Mouse (Mus musculus): ENCODE measurements at regions not wholly inside any gene's neighbourhood (a gene's known extent, or its start where the extent isn't known, plus 50 kb on each side); places are given as distances from the start of the nearest gene placed in this dataset.

DNA sequence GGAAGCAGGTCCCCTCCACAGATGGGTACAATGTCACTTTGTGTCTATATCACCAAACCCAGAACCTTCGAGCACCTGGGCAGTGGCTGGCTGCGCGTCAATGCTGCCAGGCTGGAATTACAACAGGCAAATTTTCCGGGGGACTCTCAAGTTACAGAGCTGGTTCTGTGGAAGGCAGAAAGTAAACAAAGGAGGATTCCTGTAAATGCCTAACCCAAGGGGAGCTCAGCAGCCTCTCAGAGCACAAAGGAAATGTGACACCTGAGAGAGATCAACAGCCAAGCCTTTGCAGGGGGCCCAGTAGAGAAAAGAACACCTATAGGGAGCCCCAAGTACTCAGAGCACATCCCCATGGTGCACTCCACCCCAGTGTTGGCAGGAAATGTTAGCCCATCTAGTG lies 70.7 kb downstream of the Setd4 start:
- no peak for DNase-seq (ENCODE audit: low read depth)

DNA sequence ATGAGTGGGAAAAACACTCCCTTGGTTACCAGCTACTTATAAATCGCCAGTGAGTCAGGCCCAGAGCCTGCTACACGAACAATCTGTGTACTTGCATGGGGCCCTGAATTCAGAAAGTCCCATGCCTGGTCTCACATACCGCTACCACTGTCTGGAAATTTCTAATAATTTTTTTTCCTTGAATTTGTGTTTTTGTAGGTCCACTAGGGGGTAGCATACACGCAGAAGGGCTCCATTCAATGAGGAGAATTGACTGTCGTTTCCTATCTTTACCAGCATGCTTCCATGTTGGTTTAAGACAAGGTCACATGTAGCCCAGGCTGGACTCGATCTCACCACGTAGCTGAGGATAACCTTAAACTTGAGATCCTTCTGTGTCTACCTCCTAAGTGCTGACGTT lies 71.9 kb downstream of the Setd4 start:
- no peak for DNase-seq (ENCODE audit: low read depth)

DNA sequence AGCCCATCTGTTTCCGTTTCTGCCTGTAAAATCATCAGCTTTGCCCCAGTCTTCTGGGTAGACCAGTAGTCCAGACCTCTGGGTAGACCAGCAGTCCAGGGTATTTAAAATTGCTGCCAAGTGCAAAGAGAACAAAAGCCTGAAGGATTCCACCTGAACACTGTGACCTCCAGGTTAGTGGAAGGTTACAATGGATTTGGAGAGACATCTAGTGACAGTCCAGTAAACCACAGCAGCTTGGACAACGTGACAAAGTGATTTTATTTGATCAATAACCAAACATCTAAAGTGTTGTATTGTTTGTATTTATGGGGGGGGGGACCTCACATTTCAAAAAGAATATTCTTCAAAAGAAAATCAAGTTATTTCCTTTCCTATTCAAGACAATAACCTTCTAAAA lies 81.4 kb downstream of the Setd4 start:
- DNase-seq (ENCODE audit: low read depth), result no peak

DNA sequence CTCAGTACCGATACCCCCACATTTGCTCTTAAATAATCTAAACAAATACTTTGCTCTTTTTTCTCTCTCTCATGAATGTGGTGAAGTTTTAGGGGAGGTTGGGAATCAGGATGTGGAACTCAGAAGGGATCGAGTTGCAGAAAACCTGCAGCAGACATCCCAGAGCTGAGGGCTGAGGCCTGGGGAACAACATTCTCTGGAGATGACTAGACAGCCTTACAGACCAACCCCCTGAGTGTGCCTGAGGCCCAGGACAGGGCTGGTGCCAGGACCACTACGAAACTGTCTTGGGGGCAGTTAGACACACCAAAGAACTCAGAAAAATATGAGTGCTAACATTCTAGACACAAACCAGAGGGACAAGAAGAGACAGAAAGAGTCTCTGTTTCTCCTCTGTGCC lies 83.4 kb downstream of the Setd4 start:
- DNase-seq (ENCODE audit: low read depth), result no peak

GRCm38 (mm10) chr16:93518620-93519019 lies 85.2 kb downstream of the Setd4 start:
- DNase-seq (ENCODE audit: low read depth), result no peak

DNA sequence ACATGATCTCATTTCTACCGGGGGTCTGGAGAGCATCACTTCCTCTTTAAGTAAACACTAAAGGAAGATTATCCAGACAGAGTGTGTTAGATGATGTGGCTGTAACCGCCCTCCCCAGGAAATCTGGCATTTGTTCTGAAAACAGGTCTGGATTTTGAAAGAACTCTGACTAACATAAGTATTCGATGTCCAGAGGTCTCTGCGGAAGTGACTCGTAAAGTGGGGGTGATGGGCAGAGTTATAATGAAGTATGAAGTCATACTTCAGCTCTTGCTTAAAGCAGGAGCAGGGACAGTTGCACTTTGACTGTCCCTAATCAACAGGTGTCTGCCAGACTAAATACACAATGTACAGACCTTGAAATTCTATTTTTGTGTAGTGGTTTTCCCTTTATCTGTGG lies 87.1 kb downstream of the Setd4 start:
- DNase-seq (ENCODE audit: low read depth), result no peak

DNA sequence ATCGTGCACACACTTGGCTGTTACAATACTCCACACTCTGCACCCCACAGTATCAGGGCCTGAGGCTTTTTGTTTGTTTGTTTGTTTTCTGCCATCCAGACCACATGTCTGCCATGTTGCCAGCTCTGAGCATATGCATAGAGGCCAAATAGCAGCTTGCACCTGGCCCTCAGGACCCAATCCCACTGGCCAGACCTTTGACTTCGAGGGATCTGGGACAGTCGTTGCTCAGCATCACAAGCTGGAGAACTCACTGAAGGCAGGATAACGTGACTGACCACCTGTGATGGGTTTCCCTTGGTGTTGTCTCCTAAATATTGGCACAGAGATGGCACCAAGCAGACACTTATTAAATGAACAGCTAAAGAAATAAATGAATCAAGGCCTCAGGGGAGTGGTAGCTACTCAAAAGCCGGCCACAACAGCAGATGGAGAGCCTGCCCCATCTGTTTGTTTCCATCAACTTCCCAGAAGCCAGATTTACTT lies 88.4 kb downstream of the Setd4 start:
- DNase-seq (ENCODE audit: low read depth), result no peak

- no peak for DNase-seq (ENCODE audit: low read depth)
Observed at GRCm38 (mm10) chr16:93513616-93514041, 90.2 kb downstream of the Setd4 start.

GRCm38 (mm10) chr16:93511988-93512387 lies 91.9 kb downstream of the Setd4 start:
- no peak for DNase-seq (ENCODE audit: low read depth)

DNA sequence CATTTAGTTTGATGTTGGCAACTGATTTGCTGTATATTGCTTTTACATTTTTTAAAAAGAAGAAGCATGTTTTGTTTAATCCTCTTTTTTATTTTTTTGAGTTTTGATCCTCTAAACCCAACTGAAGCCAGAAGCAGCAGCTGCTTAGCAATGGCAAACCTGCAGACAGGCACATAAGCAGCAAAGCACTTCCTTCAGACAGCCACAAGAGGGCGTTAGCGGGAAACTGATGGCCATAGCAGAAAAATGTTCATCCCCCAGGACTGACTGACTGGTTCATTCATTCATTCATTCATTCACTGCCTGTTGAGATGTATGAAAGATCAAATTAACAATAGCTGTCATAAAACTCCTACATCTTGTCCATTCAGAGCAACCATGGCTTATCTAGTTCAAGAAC lies 92.3 kb downstream of the Setd4 start:
- DNase-seq (ENCODE audit: low read depth), result no peak

- DNase-seq (ENCODE audit: low read depth), result no peak
Observed at GRCm38 (mm10) chr16:93498800-93499199, 105.1 kb downstream of the Setd4 start.

GRCm38 (mm10) chr16:93493337-93494002 lies 110.4 kb downstream of the Setd4 start:
- DNase-seq (ENCODE audit: low read depth), result no peak

- DNase-seq (ENCODE audit: low read depth), result no peak
Observed at GRCm38 (mm10) chr16:93486646-93487550, 117.0 kb downstream of the Setd4 start.

- no peak for DNase-seq (ENCODE audit: low read depth)
Observed at GRCm38 (mm10) chr16:93469957-93470356, 133.9 kb downstream of the Setd4 start.

DNA sequence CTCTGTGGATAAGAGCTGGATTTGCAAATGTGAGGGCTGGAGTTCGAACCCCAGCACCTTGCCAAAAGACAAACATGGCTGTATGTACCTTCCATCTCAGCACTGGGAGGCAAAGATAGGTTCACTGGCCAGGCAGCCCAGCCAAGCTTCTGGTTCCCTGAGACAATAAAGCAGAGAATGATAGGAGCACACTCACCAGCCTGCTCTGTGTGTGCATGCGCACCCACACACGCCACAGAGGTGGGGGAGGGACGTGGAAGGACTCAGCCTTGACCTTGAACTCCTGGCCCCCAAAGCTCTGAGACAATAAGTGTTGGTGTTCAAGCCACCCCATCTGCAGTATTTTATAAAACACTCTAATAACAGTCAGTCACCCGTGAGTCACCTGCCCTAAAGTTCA lies 138.1 kb downstream of the Setd4 start:
- DNase-seq (ENCODE audit: low read depth), result no peak

DNA sequence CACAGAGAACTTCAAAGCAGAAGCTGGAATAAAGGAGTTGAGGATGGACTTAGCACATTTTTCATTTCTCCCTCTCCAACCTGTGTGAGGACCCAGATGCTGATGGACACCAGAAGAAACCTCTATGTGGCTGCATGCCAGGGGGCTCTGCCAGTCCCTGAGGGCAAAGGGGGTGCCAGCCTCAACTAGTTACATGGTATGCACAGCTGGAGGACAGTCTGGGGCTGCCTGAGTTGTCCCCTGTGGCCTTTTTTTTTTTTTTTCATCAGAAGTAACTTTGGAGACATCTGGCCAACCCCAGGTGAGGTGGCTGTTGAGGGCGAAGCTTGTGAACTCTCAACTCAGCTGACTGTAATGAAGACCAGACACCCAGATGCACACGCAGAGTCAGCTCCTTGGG lies 139.0 kb downstream of the Setd4 start:
- DNase-seq (ENCODE audit: low read depth), result no peak

- DNase-seq (ENCODE audit: low read depth), result no peak
Observed at GRCm38 (mm10) chr16:93463405-93463804, 140.5 kb downstream of the Setd4 start.

DNA sequence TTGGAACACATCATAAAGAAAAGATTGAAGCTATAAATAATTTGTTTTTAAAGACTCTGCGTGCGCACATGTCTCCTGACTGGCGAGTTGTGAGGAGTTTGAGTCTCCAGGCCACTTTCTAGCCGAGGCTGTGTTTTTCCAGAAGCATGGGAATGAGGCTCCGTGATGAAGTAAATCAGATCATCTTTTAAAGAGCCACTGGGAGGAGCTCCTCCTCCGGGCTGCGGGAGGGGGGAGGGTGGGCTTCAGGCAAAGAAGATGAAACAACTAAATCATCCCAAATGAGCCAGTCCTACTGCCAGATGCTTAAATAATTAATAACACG lies 141.6 kb downstream of the Setd4 start:
- DNase-seq (ENCODE audit: low read depth), result no peak

DNA sequence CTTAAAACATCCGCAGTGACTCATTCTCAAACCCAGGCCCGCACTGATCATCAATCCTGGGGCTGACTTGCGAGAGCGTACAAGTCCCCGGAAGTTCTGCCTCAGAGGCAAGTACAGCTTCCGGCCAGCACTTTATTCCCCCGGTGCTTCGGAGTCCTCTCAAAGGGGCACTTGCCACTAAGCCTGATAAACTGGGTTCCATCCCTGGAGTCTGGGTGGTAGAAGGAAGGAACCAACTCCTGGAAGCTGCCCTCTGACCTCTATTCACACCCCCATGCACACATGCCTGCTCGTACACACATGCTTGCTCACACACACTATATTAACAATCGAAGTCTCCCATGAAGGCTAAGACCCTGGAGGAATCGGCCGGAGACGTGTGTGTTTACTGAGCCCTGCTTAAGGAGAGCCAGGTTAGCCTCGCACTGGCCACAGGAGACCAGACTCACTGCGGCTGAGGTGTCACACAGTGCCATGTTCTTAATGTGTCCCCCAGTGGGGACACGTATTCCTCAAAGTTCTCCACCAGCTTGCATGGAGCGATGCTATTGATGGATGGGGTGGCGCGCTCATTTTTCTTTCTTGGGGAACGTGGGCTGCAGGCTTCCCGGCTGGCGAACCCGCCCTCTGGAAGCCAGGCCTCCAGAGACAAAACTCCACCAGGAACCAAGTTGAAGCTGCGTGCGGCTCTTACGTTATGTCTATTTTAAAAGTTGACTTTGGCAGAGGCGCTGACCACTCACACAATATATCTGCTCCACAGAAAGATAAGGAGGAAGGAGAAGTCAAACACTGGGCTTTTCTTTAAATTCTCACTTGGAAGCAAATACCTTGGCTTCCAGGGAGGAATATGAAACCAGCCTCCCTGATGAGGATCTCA lies 142.2 kb downstream of the Setd4 start:
- DNase-seq (ENCODE audit: low read depth), result no peak

DNA sequence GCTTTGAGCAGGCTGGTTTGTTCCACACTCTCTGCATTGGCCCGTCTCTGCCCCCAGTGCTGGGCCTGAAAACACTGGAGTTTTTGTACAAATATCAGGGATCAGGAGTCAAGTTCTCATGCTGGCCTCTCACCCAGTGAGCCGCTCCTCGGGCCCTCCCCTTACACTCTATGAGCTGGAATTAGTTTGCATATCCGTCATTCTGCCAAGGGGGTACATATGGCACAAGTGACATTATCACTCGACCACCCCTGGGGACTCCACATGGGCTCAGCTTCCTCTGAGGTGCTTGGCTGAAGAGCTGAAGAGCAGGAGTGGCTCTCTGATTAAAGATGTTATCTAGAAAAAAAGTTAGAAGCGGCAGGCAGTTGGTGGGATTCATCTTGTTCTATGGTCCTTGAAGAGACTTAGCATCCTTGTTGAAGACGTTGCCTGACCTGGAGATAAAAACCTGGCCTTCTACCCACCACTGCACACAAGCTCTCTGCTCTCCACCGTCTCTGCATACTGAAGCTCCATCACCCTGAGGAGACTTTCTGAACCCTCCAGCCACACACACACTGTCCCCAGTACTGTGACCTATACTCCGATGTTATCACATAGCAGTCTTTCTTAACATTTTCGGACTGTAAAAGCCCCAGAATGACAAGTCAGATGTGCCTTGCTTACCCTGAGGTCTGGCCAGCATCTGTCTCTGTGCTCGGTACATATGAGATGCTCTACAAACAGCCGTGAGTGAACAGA lies 144.2 kb downstream of the Setd4 start:
- no peak for DNase-seq (ENCODE audit: low read depth)

- DNase-seq (ENCODE audit: low read depth), result no peak
Observed at GRCm38 (mm10) chr16:93458598-93459496, 145.0 kb downstream of the Setd4 start.

Measured in c-Kit-positive CD71-positive TER-119-negative erythroid progenitor cells, embryonic 14.5 days (primary cell).